Mouse (Mus musculus) activated CD4-positive, CD25-positive, alpha-beta regulatory T cell, adult 4 months (primary cell): ENCODE data around the gene Gm21883. TPM values are rescaled to one million over a fixed set of nuclear protein-coding genes. Genes with fewer than 3 reads are reported as not detected.
"Not testable (repeated sequence)": the region's sequence is repeated elsewhere in the genome, so short reads cannot be mapped to it uniquely, and the experiment has no call there.

Experiments used
- ATAC-seq: one replicate; pipeline ENCODE4 v1.8.0; 2017
- polyA plus RNA-seq, 2 experiments: library from polyadenylated mRNA; unstranded; fragments of 100-300 nt; shearing (Covaris generic); gene quantifications; one replicate each; pipeline ENCODE4 v1.2.1; 2017

Gene Gm21883
- polyA plus RNA-seq: not detected

DNA sequence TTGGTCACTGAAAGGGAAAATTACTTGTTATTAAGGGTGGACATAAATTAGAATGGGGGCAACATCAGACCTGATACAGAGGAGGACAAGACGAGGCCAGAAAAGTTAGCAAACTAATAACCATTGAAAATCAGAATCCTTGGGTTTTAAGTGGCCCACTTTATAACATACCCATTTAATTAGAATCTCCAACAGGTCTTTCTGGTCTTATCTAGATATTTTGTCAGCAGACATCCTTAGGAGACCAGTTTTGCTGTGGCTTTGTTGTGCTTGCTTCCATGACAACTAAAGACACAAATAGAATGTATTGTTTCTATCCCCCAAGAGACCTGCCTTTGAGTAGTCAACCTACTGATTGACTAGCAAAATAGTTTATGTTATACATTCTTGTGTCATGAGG lies at the start of gene Gm21883:
TSS of gene Gm21883 (minus strand) at position 101 of the 400 bp plus-strand sequence.
- ATAC-seq: not testable (repeated sequence)

DNA sequence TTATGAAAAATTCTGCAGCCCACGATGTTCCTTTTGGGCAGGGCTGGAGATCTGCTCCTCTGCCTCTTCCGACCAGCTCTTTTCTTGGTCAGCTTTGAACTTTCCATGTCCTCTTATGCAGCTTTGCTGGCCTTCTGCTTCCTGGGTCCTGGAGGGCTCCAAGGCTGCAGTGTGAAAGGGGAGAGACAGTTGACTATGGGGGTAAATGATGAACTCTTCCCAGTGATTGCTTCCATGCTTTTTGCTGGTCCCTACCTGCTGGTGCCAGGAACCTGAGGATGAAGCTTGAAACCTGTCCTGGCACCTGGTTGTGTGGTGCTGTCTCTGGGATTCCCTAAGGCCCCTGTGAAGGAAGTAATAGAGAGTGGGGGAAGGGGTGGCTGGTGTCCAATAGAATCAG lies 44.7 kb upstream of the Gm21883 start, which contains the start of gene Spin2e:
TSS of gene Spin2e (minus strand) at position 101 of the 400 bp plus-strand sequence.
- not testable (repeated sequence) for ATAC-seq

Other genes starting within 250 kb of the Gm21883 start
- gene Btbd35f26, start 237.8 kb downstream of the Gm21883 start, polyA plus RNA-seq: not detected
- gene Btbd35f19, start 190.4 kb downstream of the Gm21883 start, polyA plus RNA-seq: not detected
- not detected for gene Spin2e, start 44.6 kb upstream of the Gm21883 start, polyA plus RNA-seq
- not detected for gene Btbd35f25, start 142.9 kb upstream of the Gm21883 start, polyA plus RNA-seq